Mouse (Mus musculus): ENCODE results near the gene Ascl4.

Gene Ascl4

GRCm38 (mm10) chr10:85968157-85968634, 40.7 kb downstream of the Ascl4 start:
- intact Hi-C loops (cut with DNase I) = loop anchor here (2.0 to 5.0 kb wide), 4 partner anchors 54 to 497 kb away; partner anchors contain the start of gene Fbxo7

GRCm38 (mm10) chr10:85968731-85969130, 41.2 kb downstream of the Ascl4 start:
- intact Hi-C loops (cut with DNase I) = loop anchor here (2.0 to 5.0 kb wide), 4 partner anchors 54 to 496 kb away; partner anchors contain the start of gene Fbxo7

GRCm38 (mm10) chr10:85969894-85970620, 42.6 kb downstream of the Ascl4 start:
- intact Hi-C loops (cut with DNase I) = loop anchor here (2.0 to 5.0 kb wide), 4 partner anchors 52 to 495 kb away; partner anchors contain the start of gene Fbxo7

- intact Hi-C loops (cut with DNase I) = no loop called here
These were observed 44.3 kb downstream of the Ascl4 start for GRCm38 (mm10) chr10:85971826-85972225.

GRCm38 (mm10) chr10:85972915-85973314, 45.4 kb downstream of the Ascl4 start:
- intact Hi-C loops (cut with DNase I) = no loop called here

- intact Hi-C loops (cut with DNase I) = no loop called here
These were observed 62.1 kb downstream of the Ascl4 start for GRCm38 (mm10) chr10:85989412-85990115.

GRCm38 (mm10) chr10:85992412-85992811, 64.9 kb downstream of the Ascl4 start:
- intact Hi-C loops (cut with DNase I) = no loop called here

GRCm38 (mm10) chr10:85993836-85994235, 66.4 kb downstream of the Ascl4 start:
- intact Hi-C loops (cut with DNase I) = no loop called here

GRCm38 (mm10) chr10:85994543-85995104, 67.1 kb downstream of the Ascl4 start:
- intact Hi-C loops (cut with DNase I) = no loop called here

Data from adrenal gland (tissue).